Mouse (Mus musculus) hindbrain, embryonic 14.5 days (tissue): ENCODE measurements around the gene Acss1. TPM values are rescaled to one million over a fixed set of nuclear protein-coding genes. Genes with fewer than 3 reads are reported as not detected.

ENCODE experiments used
- ATAC-seq: fragments of 200-750 bp; cut with Nextera tagmentation; 2 replicates; pipeline ENCODE4 v1.8.0; 2017; ENCODE audit warnings: moderate number of reproducible peaks, mild to moderate bottlenecking, moderate TSS enrichment, moderate library complexity; ENCODE audit not compliant: low FRiP score
- DNase-seq: peaks from one replicate; pipeline ENCODE4 v3.0.0-alpha.2; 2015; ENCODE audit warnings: low spot score
- H3K27ac ChIP-seq: fragments of 300-500 bp; sonication (generic); 2 replicates; pipeline ENCODE4 v1.5.1; 2014; ENCODE audit warnings: mild to moderate bottlenecking, moderate library complexity
- H3K27me3 ChIP-seq: fragments of 300-500 bp; sonication (generic); 2 replicates; pipeline ENCODE4 v1.6.1; 2014; ENCODE audit warnings: mild to moderate bottlenecking, low read length, mixed read lengths; ENCODE audit not compliant: control insufficient read depth, insufficient read depth
- H3K36me3 ChIP-seq: fragments of 300-500 bp; sonication (generic); replicated peaks from 2 replicates; pipeline ENCODE4 v1.6.1; 2014; ENCODE audit not compliant: control insufficient read depth, insufficient read depth
- H3K4me1 ChIP-seq: fragments of 300-500 bp; sonication (generic); replicated peaks from 2 replicates; pipeline ENCODE4 v1.6.1; 2014; ENCODE audit warnings: antibody characterized with exemption, low read length, mixed read lengths; ENCODE audit not compliant: control insufficient read depth, insufficient read depth
- H3K4me2 ChIP-seq: fragments of 300-500 bp; sonication (generic); replicated peaks from 2 replicates; pipeline ENCODE4 v1.6.1; 2014; ENCODE audit warnings: mild to moderate bottlenecking, moderate library complexity
- H3K4me3 ChIP-seq: fragments of 300-500 bp; sonication (generic); replicated peaks from 2 replicates; pipeline ENCODE4 v1.5.1; 2014; ENCODE audit warnings: mild to moderate bottlenecking, low read length
- H3K9ac ChIP-seq: fragments of 300-500 bp; sonication (generic); 2 replicates; pipeline ENCODE4 v1.6.1; 2014
- H3K9me3 ChIP-seq: fragments of 300-500 bp; sonication (generic); 2 replicates; pipeline ENCODE4 v1.6.1; 2016; ENCODE audit warnings: low read length; ENCODE audit not compliant: control insufficient read depth
- WGBS: fragments of 180-500 bp; shearing (Covaris S2); extraction: QIAGEN DNeasy Blood & Tissue Kit; methylation state at CpG from one replicate; pipeline ENCODE4 v1.1.7; 2014; 5-methylcytosine and 5-hydroxymethylcytosine counted together
- polyA plus RNA-seq: library from polyadenylated mRNA; unstranded; fragments of >200 nt; fragmentation: Nextera tagmentation; extraction: Ambion mirVana; gene quantifications from 2 replicates; pipeline ENCODE4 v1.2.1, GENCODE M21; 2014

The Acss1 gene
- 14.8 and 18.2 TPM in 2 replicates for polyA plus RNA-seq

DNA sequence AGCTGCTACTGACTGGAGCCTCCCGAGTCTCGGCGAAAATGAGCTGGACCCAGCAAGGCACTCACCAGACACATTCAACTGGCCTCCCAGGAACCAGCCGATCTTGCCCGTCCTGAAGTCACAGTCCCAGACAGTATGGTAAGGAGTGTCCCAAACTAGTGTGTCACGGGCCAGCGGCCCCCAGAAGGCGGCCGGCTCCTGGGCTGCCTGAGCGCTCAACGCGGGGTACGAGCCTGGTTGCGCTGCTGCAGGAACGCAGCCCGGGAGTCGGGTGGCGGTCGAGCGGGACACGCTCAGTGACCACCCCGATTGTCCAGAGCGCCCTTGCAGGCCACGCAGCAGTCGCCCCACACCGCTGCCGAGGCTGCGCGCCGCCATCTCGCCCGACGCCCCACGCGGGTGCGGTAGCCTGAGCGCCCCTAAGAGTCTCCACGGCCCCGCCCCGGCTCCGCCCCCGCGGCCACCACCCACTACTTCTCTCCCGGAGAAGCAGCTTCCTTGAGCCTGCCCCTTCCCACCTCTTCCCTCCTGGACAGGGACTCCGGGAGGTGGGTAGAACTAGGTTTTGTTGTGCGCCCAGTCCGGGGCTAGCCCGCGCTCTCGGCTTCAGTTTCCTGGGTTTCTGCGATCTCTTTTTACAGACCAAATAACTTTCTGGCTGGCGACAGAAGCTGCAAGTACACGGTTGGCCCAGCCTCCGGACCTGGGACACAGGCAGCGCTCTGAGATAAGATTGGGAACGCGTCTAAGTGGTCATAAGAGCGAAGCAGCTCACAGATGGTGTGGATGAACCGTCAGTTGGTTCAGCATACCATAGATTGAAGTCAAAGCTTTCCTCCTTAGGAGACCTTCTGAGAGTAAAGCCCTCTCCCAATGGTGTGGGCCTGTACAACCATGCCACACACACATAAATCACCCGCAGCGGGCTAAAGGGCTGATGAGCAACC is at the start of gene Acss1:
Gene Acss1 (minus strand): TSS at position 681 of the 947 bp plus-strand sequence.
- Histone ChIP-seq H3K27me3 (0 out of 2 replicates have a peak, but pooled peaks cover 14% of the 10 kb centered on the region), H3K36me3 (no peaks in the 10 kb centered on the region), H3K4me2 (peak within 1 kb of the TSS; percentile 91), H3K27ac (peak within 1 kb of the TSS; percentile 61), H3K9me3 (no peaks in the 10 kb centered on the region), H3K9ac (peak within 1 kb of the TSS; percentile 70), H3K4me1 (peaks cover 11% of the 10 kb centered on the region; the same call in 1 of the 2 replicates), H3K4me3 (peak within 1 kb of the TSS; percentile 68)
- DNase-seq (no peak), ATAC-seq (peak; percentile 78)
- 3% methylated on average over 61 of the region's 61 CpGs for WGBS

DNA sequence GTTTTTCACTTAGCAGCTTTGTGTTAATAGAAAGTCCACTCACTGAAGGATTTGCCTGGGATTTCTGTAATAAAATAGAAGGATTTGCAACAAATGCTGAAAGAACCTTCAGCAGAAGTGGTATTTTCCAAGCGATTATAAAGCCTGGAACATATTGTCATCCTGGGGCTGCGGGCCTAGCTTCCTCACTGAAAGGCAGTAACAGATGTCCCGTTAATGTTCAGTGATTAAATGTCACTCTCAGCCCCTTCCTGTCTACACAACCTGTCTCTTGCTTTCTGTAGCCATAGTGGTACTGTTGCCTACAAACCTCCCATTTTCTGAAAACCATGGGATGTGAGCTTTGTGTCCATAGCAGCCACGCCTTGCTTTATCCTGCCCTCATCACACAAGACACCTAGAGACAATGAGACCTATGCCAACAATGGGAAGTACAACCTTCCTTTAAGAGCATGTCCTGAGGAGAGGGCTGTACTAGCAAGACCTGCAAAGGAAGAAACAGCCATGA is 43.9 kb upstream of the Acss1 start:
- no peaks in the 10 kb centered on the region for H3K27me3 ChIP-seq
- no peak overlapping the region for H3K9ac ChIP-seq
- H3K9me3 ChIP-seq, result no peaks in the 10 kb centered on the region
- WGBS, result 77% methylated on average over 4 of the region's 4 CpGs
- H3K36me3 ChIP-seq, result no peaks in the 10 kb centered on the region
- no peak overlapping the region for H3K4me3 ChIP-seq
- ATAC-seq (no peak), DNase-seq (no peak)
- H3K4me1 ChIP-seq, result no peaks in the 10 kb centered on the region
- no peak overlapping the region for H3K27ac ChIP-seq
- H3K4me2 ChIP-seq, result no peak overlapping the region

DNA sequence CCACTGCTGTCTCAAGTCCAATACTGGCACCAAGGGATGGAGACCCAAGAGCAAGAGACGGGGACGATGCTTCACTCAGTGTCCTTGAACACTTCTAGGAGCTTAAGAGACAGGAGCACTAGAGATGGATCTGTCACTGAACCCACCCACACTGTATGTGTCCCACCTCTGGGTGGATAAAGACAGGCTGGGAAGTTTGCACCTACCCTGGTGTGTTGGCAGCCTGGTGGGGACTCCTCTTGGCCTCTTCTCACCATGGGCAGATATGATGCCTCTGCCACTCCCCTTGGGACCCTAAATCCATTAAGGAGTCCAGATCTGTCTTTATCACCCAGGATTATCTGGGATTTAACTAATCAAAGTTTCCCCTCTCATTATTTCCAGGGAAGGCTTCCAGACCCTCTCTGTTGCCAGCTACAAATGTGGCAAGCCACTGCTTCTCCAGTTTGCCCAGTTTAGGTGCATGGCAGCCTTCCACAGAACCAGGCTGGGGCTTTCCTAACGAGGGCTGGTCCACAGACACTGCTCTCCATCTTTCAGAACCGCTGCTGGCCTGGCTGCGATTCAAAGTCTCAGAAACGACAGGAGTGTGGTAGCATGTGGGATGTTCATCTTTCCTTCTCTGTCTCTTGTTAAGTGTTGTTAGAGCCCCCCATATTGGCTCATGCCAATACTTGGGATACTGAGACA is 23.3 kb upstream of the Acss1 start:
- Histone ChIP-seq H3K9ac (no peak overlapping the region), H3K36me3 (no peaks in the 10 kb centered on the region), H3K4me2 (no peak overlapping the region), H3K27me3 (peaks cover 65% of the 10 kb centered on the region), H3K9me3 (no peaks in the 10 kb centered on the region), H3K27ac (no peak overlapping the region), H3K4me1 (peaks cover 15% of the 10 kb centered on the region), H3K4me3 (no peak overlapping the region)
- ATAC-seq (no peak), DNase-seq (no peak)
- WGBS, result 78% methylated on average over 6 of the region's 6 CpGs

DNA sequence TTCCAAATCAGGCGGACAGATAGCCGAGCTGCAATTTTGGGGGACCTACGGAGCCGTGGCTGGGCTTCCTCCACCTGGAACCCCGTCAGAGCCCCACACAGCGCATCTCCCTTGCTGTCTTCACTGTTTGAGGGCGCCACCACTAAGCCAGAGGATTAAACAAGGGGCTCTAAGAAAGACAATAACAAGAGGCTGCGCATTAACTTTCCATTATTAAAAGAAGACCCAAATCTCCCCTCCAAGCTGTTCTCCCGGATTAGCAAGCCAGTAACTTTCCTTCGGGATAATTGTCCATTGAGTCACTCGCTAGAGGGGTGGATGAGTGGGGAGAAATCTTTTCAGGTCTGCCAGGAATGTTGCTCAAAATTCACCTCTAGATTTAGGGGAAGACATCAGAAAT is 21.9 kb upstream of the Acss1 start:
- Histone ChIP-seq H3K4me1 (peaks cover 15% of the 10 kb centered on the region), H3K36me3 (no peaks in the 10 kb centered on the region), H3K9ac (no peak overlapping the region), H3K4me2 (no peak overlapping the region), H3K4me3 (no peak overlapping the region), H3K27ac (no peak overlapping the region), H3K27me3 (peaks cover 76% of the 10 kb centered on the region), H3K9me3 (no peaks in the 10 kb centered on the region)
- DNase-seq (no peak), ATAC-seq (no peak)
- WGBS, result 7% methylated on average over 11 of the region's 11 CpGs

DNA sequence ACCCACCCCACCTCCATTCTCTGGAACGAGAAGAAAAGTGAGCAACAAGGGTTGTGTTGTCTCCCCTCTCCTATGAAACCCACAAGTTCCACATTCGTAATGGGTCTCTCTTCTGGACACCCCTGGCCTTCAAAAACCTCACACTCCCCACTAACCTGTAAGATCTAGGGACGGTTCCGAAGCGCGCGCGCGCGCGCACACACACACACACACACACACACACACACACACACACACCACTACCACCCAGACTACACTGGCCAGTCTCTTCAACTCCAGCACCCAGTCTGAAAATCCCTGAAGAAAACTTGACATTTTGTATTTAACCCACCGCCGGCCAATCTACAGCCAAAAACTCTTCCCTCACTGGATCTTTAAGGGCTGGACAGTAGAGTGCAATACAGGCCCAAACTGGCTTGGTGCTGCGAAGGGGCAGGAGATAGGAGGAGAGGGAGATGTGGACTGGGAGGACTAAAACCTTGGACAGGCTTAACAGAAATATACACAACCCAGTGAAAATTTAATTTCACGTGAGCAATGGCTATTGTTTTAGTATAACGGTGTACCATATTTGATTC is 21.0 kb upstream of the Acss1 start, which contains the start of gene Vsx1:
Gene Vsx1 (minus strand): TSS at position 138 of the 578 bp plus-strand sequence.
- DNase-seq (no peak), ATAC-seq (0 out of 2 replicates have a peak, but pooled peaks have one; percentile 7)
- Histone ChIP-seq H3K27me3 (peaks cover 82% of the 10 kb centered on the region), H3K36me3 (no peaks in the 10 kb centered on the region), H3K4me1 (peaks cover 15% of the 10 kb centered on the region), H3K9me3 (no peaks in the 10 kb centered on the region), H3K9ac (peak within 1 kb of the TSS; percentile 43), H3K4me3 (peak within 1 kb of the TSS; percentile 39), H3K27ac (no peak within 1 kb of the TSS), H3K4me2 (peak within 1 kb of the TSS; percentile 64)
- 45% methylated on average over 16 of the region's 16 CpGs for WGBS

DNA sequence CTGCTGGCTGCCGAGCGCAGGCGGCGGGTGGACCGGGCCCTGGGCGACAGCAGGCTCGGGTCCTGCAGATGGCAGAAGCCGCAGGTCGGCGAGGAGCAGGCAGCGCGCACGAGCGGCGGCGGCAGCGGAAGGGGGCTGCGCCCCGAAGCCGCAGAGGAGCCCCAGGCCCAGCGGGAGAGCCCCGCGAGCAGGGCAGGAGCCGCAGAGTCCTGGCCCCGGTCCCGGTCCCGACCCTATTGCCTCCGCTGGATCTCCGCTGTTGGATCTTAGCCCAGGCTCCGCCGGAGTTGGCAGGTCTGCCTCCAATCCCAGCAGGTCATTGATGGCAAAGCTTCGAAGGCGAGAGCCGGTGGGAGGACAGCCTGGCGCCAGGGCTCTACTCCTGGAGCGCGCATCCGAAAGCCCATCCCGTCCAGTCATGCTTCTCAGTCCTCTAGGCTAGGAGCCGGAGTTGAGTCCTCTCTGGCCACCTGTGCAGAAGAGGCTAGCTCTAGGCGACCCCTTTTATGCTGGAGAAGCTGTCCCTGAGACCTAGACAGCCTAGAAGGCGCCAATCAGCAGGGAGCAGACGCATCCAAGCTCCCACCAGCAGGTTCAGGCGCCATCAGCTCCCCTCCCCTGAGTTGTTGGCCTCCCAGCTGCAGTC is 20.4 kb upstream of the Acss1 start:
- 1% methylated on average over 38 of the region's 44 CpGs for WGBS
- ATAC-seq (peak; percentile 86), DNase-seq (peak; percentile 58)
- Histone ChIP-seq H3K9ac (peak overlapping the region; percentile 43), H3K27ac (no peak overlapping the region), H3K9me3 (no peaks in the 10 kb centered on the region), H3K36me3 (no peaks in the 10 kb centered on the region), H3K27me3 (peaks cover 85% of the 10 kb centered on the region), H3K4me1 (peaks cover 15% of the 10 kb centered on the region), H3K4me2 (peak overlapping the region; percentile 64), H3K4me3 (peak overlapping the region; percentile 39)

DNA sequence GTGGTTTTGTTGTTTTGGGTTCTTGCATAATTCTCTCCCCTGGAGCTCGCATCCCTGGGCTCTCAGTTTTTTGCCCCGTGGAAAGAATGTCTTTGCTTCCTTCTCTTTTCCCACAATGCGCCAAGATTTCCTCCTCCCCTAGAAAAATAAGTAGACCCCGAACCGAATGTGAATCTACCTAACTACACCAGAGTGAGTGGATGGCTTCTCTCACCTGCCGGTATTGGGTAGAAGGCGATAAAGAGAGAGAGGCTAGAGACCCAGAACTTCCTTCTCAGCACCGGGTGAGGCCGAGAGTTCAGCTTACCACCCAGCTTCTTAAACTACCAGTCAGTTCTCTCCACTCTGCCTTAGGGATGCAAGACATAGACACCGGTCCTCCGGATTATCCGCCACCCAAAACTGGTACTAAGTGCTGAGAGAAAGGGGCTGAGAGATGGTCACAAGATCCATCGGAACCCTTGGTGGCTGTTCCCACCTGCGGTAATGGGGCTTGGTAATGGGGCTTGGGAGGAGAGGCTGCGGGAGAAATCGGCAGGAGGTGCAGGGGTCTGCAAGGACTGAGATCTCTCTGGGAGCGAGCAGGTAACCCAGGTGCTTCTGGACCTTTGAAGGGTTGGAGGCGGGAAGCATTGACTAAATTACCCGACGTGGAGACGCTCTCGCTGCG is 19.7 kb upstream of the Acss1 start:
- DNase-seq, result no peak
- WGBS, result 4% methylated on average over 23 of the region's 23 CpGs
- Histone ChIP-seq H3K9ac (peak overlapping the region; percentile 43), H3K4me2 (peak overlapping the region; percentile 64), H3K4me1 (peaks cover 15% of the 10 kb centered on the region), H3K27ac (no peak overlapping the region), H3K27me3 (peaks cover 83% of the 10 kb centered on the region), H3K9me3 (no peaks in the 10 kb centered on the region), H3K36me3 (no peaks in the 10 kb centered on the region), H3K4me3 (peak overlapping the region; percentile 39)
- no peak; the same call in 1 of the 2 replicates for ATAC-seq

DNA sequence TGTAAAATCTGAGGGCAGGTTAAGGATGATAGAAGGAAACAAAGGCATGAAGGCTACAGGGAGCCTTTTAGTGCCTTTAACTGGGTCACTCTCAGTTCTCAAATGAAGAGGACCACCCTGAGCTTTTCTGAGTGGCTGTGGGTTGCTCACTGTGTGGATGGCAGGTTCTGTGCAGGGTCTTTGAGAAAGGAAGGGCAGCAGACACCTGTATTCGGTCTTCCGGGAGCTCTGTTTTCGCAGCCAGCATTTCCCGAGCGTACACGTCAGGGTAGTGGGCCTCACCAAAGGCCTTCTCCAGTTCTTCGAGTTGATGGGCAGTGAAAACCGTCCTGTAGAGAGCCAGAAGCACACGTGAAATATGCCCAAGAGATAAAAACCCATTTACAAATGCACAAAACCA is 17.1 kb upstream of the Acss1 start:
- no peak overlapping the region for H3K27ac ChIP-seq
- no peak for DNase-seq
- no peak overlapping the region for H3K4me3 ChIP-seq
- peaks cover 15% of the 10 kb centered on the region for H3K4me1 ChIP-seq
- no peak overlapping the region for H3K9ac ChIP-seq
- H3K9me3 ChIP-seq, result no peaks in the 10 kb centered on the region
- 94% methylated on average over 9 of the region's 9 CpGs for WGBS
- peaks cover 57% of the 10 kb centered on the region for H3K27me3 ChIP-seq
- ATAC-seq, result no peak
- no peaks in the 10 kb centered on the region for H3K36me3 ChIP-seq
- no peak overlapping the region for H3K4me2 ChIP-seq
